8 mouse cellular contexts compared by ENCODE assay signal in genomic region chr11:97545808-97546560, GRCm38 (mm10). TPM values are rescaled to one million over a fixed set of nuclear protein-coding genes. Genes with fewer than 3 reads are reported as not detected.
DNase-seq lines count a peak whose midpoint lies in the region; ATAC-seq lines count a peak whose summit lies in the region.

No protein-coding gene starts in this region.

- H3K27me3 ChIP-seq in megakaryocyte, embryonic 14.5 days (replicated peaks) = peaks cover 100% of the 10 kb centered on the region
- H3K27me3 ChIP-seq in limb, embryonic 10.5 days (ENCODE audit: low read depth, poor library complexity, severe bottlenecking) = peaks cover 100% of the 10 kb centered on the region
- H3K27me3 ChIP-seq in stomach, embryonic 14.5 days (ENCODE audit: control insufficient read depth, insufficient read depth, low read length) = peaks cover 56% of the 10 kb centered on the region

- 2% methylated on average over 26 of the region's 26 CpGs for WGBS in limb, embryonic 10.5 days
- WGBS in stomach, embryonic 14.5 days = 5% methylated on average over 26 of the region's 26 CpGs

- no peaks in the 10 kb centered on the region for H3K9me3 ChIP-seq in megakaryocyte, embryonic 14.5 days
- H3K9me3 ChIP-seq in limb, embryonic 10.5 days (replicated peaks) = no peaks in the 10 kb centered on the region
- no peaks in the 10 kb centered on the region for H3K9me3 ChIP-seq in stomach, embryonic 14.5 days (ENCODE audit: control insufficient read depth, low read depth, low read length)

- peaks cover 16% of the 10 kb centered on the region for H3K4me1 ChIP-seq in megakaryocyte, embryonic 14.5 days
- peaks cover 39% of the 10 kb centered on the region for H3K4me1 ChIP-seq in limb, embryonic 10.5 days
- peaks cover 11% of the 10 kb centered on the region; the same call in 1 of the 2 replicates for H3K4me1 ChIP-seq in stomach, embryonic 14.5 days (ENCODE audit: control insufficient read depth, insufficient read depth, low read length)

- no peak for ATAC-seq in cerebellum, adult (ENCODE audit: insufficient number of reproducible peaks, low FRiP score, low TSS enrichment)
- ATAC-seq in megakaryocyte, adult 5-6 weeks (ENCODE audit: poor library complexity, severe bottlenecking) = no peak
- ATAC-seq in stomach, embryonic 14.5 days (ENCODE audit: insufficient number of reproducible peaks, insufficient read depth, low FRiP score, low read depth) = no peak

- no peaks in the 10 kb centered on the region for H3K36me3 ChIP-seq in megakaryocyte, embryonic 14.5 days (replicated peaks; ENCODE audit: low read length)
- H3K36me3 ChIP-seq in limb, embryonic 10.5 days = no peaks in the 10 kb centered on the region
- H3K36me3 ChIP-seq in stomach, embryonic 14.5 days (ENCODE audit: control insufficient read depth, insufficient read depth, low read length) = no peaks in the 10 kb centered on the region

- peak overlapping the region; percentile 99 for H3K4me2 ChIP-seq in stomach, embryonic 14.5 days (replicated peaks; ENCODE audit: low read depth, low read length)

- H3K4me3 ChIP-seq in megakaryocyte, embryonic 14.5 days (replicated peaks) = peak overlapping the region; percentile 71
- peak overlapping the region; percentile 72 for H3K4me3 ChIP-seq in limb, embryonic 10.5 days
- H3K4me3 ChIP-seq in stomach, embryonic 14.5 days (ENCODE audit: low read depth, low read length) = peak overlapping the region; percentile 52

- peak overlapping the region; percentile 72 for H3K27ac ChIP-seq in limb, embryonic 10.5 days
- no peak overlapping the region for H3K27ac ChIP-seq in stomach, embryonic 14.5 days (ENCODE audit: low read length)

- DNase-seq in cerebellum, adult 11-12 months = peak; percentile 77
- DNase-seq in limb, embryonic 10.5 days (ENCODE audit: low spot score) = no peak
- DNase-seq in ovary, postnatal 14 days (ENCODE audit: low spot score) = no peak
- no peak for DNase-seq in frontal cortex, adult 2 months (ENCODE audit: extremely low spot score in 1 of 2, low spot score in 1 of 2)

- H3K9ac ChIP-seq in stomach, embryonic 14.5 days (replicated peaks; ENCODE audit: low read depth, low read length) = no peak overlapping the region

RNA-seq across cellular contexts. Expression of gene Srcin1, which starts 30.0 kb away (rescaled TPM):
- polyA plus RNA-seq in megakaryocyte, embryonic 14.5 days (2012; ENCODE audit: insufficient read depth, low replicate concordance) = 0.03 TPM in 1 of 2 replicates, not detected in the other
- not detected in 2 replicates for total RNA-seq in megakaryocyte, adult 5-6 weeks (2015)
- not detected in 2 replicates for total RNA-seq in megakaryocyte, adult 5-6 weeks (2017)
- polyA plus RNA-seq in limb, embryonic 10.5 days (2016; fragmentation: Nextera tagmentation; extraction: Ambion mirVana) = 0.24 and 0.25 TPM in 2 replicates
- polyA plus RNA-seq in stomach, embryonic 14.5 days (2014; fragmentation: Nextera tagmentation; extraction: Ambion mirVana) = 0.49 and 0.64 TPM in 2 replicates
- 117 and 123 TPM in 2 replicates for polyA plus RNA-seq in frontal cortex, adult 2 months (2012; rRNA removed)

RNA-seq across cellular contexts. Expression of gene 4933428G20Rik, which starts 45.8 kb away (rescaled TPM):
- polyA plus RNA-seq in megakaryocyte, embryonic 14.5 days (2012; ENCODE audit: insufficient read depth, low replicate concordance) = not detected in 2 replicates
- not detected in 2 replicates for total RNA-seq in megakaryocyte, adult 5-6 weeks (2015)
- total RNA-seq in megakaryocyte, adult 5-6 weeks (2017) = not detected in 2 replicates
- polyA plus RNA-seq in limb, embryonic 10.5 days (2016; fragmentation: Nextera tagmentation; extraction: Ambion mirVana) = 0.49 and 0.54 TPM in 2 replicates
- 0.35 TPM in 1 of 2 replicates, not detected in the other for polyA plus RNA-seq in stomach, embryonic 14.5 days (2014; fragmentation: Nextera tagmentation; extraction: Ambion mirVana)
- 0.13 and 0.24 TPM in 2 replicates for polyA plus RNA-seq in frontal cortex, adult 2 months (2012; rRNA removed)

Comparison
In these comparisons a context has a peak if more than half of its experiments do, and no peak if none do; other contexts are left out.
1. RNA of gene Srcin1, which starts 30.0 kb away (polyA plus RNA-seq): 117 to 123 TPM in frontal cortex, adult 2 months; 0.49 to 0.64 TPM in stomach, embryonic 14.5 days, 0.24 to 0.25 TPM in limb, embryonic 10.5 days and 0.03 TPM in megakaryocyte, embryonic 14.5 days; every median in the first group is over 10 times any median in the second.
2. Peak in every context shown above with its lines, with median percentiles within 50 percentile points of each other: H3K4me3 ChIP-seq.